ENCODE assay signal across 9 mouse cellular contexts in the genomic region with DNA sequence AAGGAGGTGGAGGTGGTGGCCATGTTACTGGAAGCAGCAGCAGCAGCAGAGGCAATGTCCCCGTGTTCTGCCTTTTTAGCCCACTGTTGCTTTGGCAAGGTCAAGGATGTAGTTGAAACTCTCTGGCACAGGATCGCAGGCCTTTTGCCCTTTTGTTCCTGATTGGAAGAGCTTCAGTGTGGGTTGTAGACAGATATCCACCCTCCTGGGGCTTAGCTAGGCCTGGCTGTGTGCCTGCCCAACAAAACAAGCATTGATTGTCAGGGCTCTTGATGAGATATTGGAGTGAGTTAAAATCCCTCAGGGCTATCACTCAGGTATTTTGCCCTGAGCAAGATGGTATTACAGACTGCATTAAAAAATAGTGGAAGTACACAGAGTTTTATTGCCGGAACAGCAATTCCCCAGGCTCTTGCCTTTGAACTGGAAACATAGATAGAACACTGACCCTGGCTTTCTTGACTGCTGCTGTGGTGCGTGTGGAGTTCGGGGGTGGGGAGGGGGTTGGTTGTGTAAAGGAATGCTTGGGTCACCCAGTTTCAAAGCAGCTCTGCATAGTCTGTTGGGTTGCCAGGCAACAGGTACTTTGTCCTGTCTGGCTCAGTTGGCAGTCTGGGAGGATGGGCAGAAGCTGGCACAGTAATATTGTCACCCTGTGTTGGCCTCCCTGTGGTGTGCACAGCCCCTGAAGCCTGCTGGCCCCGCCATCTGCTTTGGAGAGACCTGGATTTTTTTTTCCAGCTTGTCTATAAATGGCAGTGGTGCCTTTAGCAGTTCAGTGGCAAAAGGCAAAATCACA. TPM values are rescaled to one million over a fixed set of nuclear protein-coding genes. Genes with fewer than 3 reads are reported as not detected.
DNase-seq lines count a peak whose midpoint lies in the region; ATAC-seq and TF ChIP-seq lines count a peak whose summit lies in the region.
"Had no signal": no experiment of that assay in that cellular context is flagged by ENCODE, and none has a peak within 500 bp of the region (broad histone marks: within the 10 kb centered on the region; RNA-seq: fewer than 3 reads in every experiment).

No protein-coding gene starts in this region.

- ATAC-seq in liver, embryonic 11.5 days (replicated peaks; ENCODE audit: low FRiP score) = no peak
- ATAC-seq in heart, embryonic 12.5 days (ENCODE audit: insufficient number of reproducible peaks, low FRiP score) = peak; percentile 77
- peak; percentile 90 for ATAC-seq in midbrain, embryonic 14.5 days (ENCODE audit: low FRiP score, low TSS enrichment)
- no peak for ATAC-seq in megakaryocyte progenitor cell, adult 5-6 weeks (replicated peaks; ENCODE audit: poor library complexity)

- peak overlapping the region; percentile 20; the same call in 1 of the 2 replicates for H3K27ac ChIP-seq in liver, adult 2 months (replicated peaks; ENCODE audit: insufficient read depth, low read depth, low read length)
- H3K27ac ChIP-seq in liver, embryonic 11.5 days (ENCODE audit: low read depth, low read length) = no peak overlapping the region
- peak overlapping the region; percentile 71 for H3K27ac ChIP-seq in heart, embryonic 12.5 days (ENCODE audit: poor library complexity, severe bottlenecking)
- peak overlapping the region; percentile 58 for H3K27ac ChIP-seq in midbrain, embryonic 14.5 days (replicated peaks; ENCODE audit: low read depth, low read length)
- H3K27ac ChIP-seq: embryonic facial prominence, embryonic 13.5 days had no signal

- no peaks in the 10 kb centered on the region for H3K36me3 ChIP-seq in liver, adult 2 months (ENCODE audit: control insufficient read depth, insufficient read depth, low read length)
- no peaks in the 10 kb centered on the region for H3K36me3 ChIP-seq in liver, embryonic 11.5 days (ENCODE audit: control insufficient read depth, insufficient read depth, low read length)
- H3K36me3 ChIP-seq in heart, embryonic 12.5 days = no peaks in the 10 kb centered on the region
- no peaks in the 10 kb centered on the region for H3K36me3 ChIP-seq in midbrain, embryonic 14.5 days (ENCODE audit: control insufficient read depth, insufficient read depth, low read length)

- no peak overlapping the region for H3K4me3 ChIP-seq in liver, adult 2 months (ENCODE audit: insufficient read depth, low read depth, low read length)
- H3K4me3 ChIP-seq in liver, embryonic 11.5 days (ENCODE audit: low read depth, low read length) = no peak overlapping the region
- no peak overlapping the region for H3K4me3 ChIP-seq in heart, embryonic 12.5 days
- H3K4me3 ChIP-seq in midbrain, embryonic 14.5 days (replicated peaks; ENCODE audit: low read depth, low read length) = no peak overlapping the region
- H3K4me3 ChIP-seq: embryonic facial prominence, embryonic 13.5 days had no signal

- H3K9ac ChIP-seq in liver, adult 2 months (ENCODE audit: low read depth, low read length) = no peak overlapping the region
- H3K9ac ChIP-seq in liver, embryonic 11.5 days (ENCODE audit: low read depth, low read length) = no peak overlapping the region
- H3K9ac ChIP-seq in heart, embryonic 12.5 days = no peak overlapping the region
- H3K9ac ChIP-seq in midbrain, embryonic 14.5 days (replicated peaks; ENCODE audit: low read length) = no peak overlapping the region
- H3K9ac ChIP-seq: embryonic facial prominence, embryonic 13.5 days had no signal

- no peak for TF ChIP-seq POLR2A in liver, adult 2 months (IDR thresholded peaks at IDR 0.05; ENCODE audit: extremely low read depth, insufficient read depth, low read length)

- 0 out of 2 replicates have a peak, but pooled peaks have one; percentile 6 for TF ChIP-seq CTCF in liver, adult 2 months (IDR thresholded peaks at IDR 0.05; ENCODE audit: low read depth, low read length)

- peaks cover 9% of the 10 kb centered on the region for H3K4me1 ChIP-seq in liver, adult 2 months (ENCODE audit: control insufficient read depth, insufficient read depth, low read length)
- peaks cover 2% of the 10 kb centered on the region; the same call in 1 of the 2 replicates for H3K4me1 ChIP-seq in liver, embryonic 11.5 days (replicated peaks; ENCODE audit: control insufficient read depth, insufficient read depth, low read length)
- H3K4me1 ChIP-seq in heart, embryonic 12.5 days (replicated peaks) = peaks cover 33% of the 10 kb centered on the region
- H3K4me1 ChIP-seq in midbrain, embryonic 14.5 days (ENCODE audit: control insufficient read depth, insufficient read depth, low read length) = peaks cover 15% of the 10 kb centered on the region

- no peak overlapping the region for H3K4me2 ChIP-seq in liver, embryonic 11.5 days
- H3K4me2 ChIP-seq in heart, embryonic 12.5 days = no peak overlapping the region
- no peak overlapping the region for H3K4me2 ChIP-seq in midbrain, embryonic 14.5 days (ENCODE audit: low read length)
- H3K4me2 ChIP-seq: embryonic facial prominence, embryonic 13.5 days had no signal

- DNase-seq in liver, adult 2 months (ENCODE audit: extremely low read depth, low read depth, low spot score) = peak; percentile 93
- DNase-seq in liver, embryonic 11.5 days (ENCODE audit: low spot score) = no peak
- DNase-seq in embryo, embryonic 11 days = peak; percentile 71
- DNase-seq in kidney, postnatal 25 days = peak; percentile 31 to 69
- peak; percentile 79 for DNase-seq in midbrain, embryonic 14.5 days
- no peak for DNase-seq in urinary bladder, adult 2 months (ENCODE audit: low spot score)

- 12% methylated on average over 6 of the region's 6 CpGs for WGBS in liver, adult 2 months
- 60% methylated on average over 6 of the region's 6 CpGs for WGBS in liver, embryonic 11.5 days
- 25% methylated on average over 6 of the region's 6 CpGs for WGBS in heart, embryonic 12.5 days
- WGBS in midbrain, embryonic 14.5 days = 4% methylated on average over 6 of the region's 6 CpGs

- H3K9me3 ChIP-seq in liver, embryonic 11.5 days (ENCODE audit: control insufficient read depth, low read length) = no peaks in the 10 kb centered on the region
- H3K9me3 ChIP-seq in heart, embryonic 12.5 days (replicated peaks) = no peaks in the 10 kb centered on the region
- H3K9me3 ChIP-seq in midbrain, embryonic 14.5 days (ENCODE audit: control insufficient read depth, low read length) = no peaks in the 10 kb centered on the region
- H3K9me3 ChIP-seq: embryonic facial prominence, embryonic 13.5 days had no signal

- H3K79me2 ChIP-seq in liver, adult 2 months (ENCODE audit: control insufficient read depth, insufficient read depth, low read length) = no peaks in the 10 kb centered on the region

- H3K27me3 ChIP-seq in liver, adult 2 months (ENCODE audit: control insufficient read depth, insufficient read depth, low read length) = no peaks in the 10 kb centered on the region
- no peaks in the 10 kb centered on the region for H3K27me3 ChIP-seq in liver, embryonic 11.5 days (replicated peaks; ENCODE audit: control insufficient read depth, insufficient read depth, low read length)
- H3K27me3 ChIP-seq in heart, embryonic 12.5 days (replicated peaks) = no peaks in the 10 kb centered on the region
- no peaks in the 10 kb centered on the region for H3K27me3 ChIP-seq in midbrain, embryonic 14.5 days (ENCODE audit: control insufficient read depth, insufficient read depth, low read length)
- H3K27me3 ChIP-seq: embryonic facial prominence, embryonic 13.5 days had no signal

RNA-seq across cellular contexts. Expression of a gene that starts 32.5 kb away (rescaled TPM):
- 0.92 and 1.3 TPM in 2 replicates for total RNA-seq in liver, adult 2 months (2014; rRNA removed)
- polyA plus RNA-seq in liver, adult 2 months (2012; rRNA removed) = 0.81 and 0.91 TPM in 2 replicates
- 4.8 and 5.5 TPM in 2 replicates for polyA plus RNA-seq in liver, embryonic 11.5 days (2014; fragmentation: Nextera tagmentation; extraction: Ambion mirVana)
- polyA plus RNA-seq in heart, embryonic 12.5 days (2016; fragmentation: Nextera tagmentation; extraction: Ambion mirVana) = 14.7 and 15.1 TPM in 2 replicates
- polyA plus RNA-seq in midbrain, embryonic 14.5 days (2014; fragmentation: Nextera tagmentation; extraction: Ambion mirVana) = 2.2 and 7.7 TPM in 2 replicates
- total RNA-seq in megakaryocyte progenitor cell, adult 5-6 weeks (2015) = not detected in 2 replicates
- 0.03 TPM in 1 of 2 replicates, not detected in the other for total RNA-seq in megakaryocyte progenitor cell, adult 5-6 weeks (2017)
- polyA plus RNA-seq in urinary bladder, adult 2 months (2012; rRNA removed) = 17.0 and 19.0 TPM in 2 replicates

RNA-seq across cellular contexts. Expression of a gene that starts 55.3 kb away (rescaled TPM):
- 0.09 and 0.13 TPM in 2 replicates for total RNA-seq in liver, adult 2 months (2014; rRNA removed)
- 0.05 TPM in 1 of 2 replicates, not detected in the other for polyA plus RNA-seq in liver, adult 2 months (2012; rRNA removed)
- not detected in 2 replicates for polyA plus RNA-seq in liver, embryonic 11.5 days (2014; fragmentation: Nextera tagmentation; extraction: Ambion mirVana)
- polyA plus RNA-seq in heart, embryonic 12.5 days (2016; fragmentation: Nextera tagmentation; extraction: Ambion mirVana) = 0.09 and 0.17 TPM in 2 replicates
- not detected in 2 replicates for polyA plus RNA-seq in midbrain, embryonic 14.5 days (2014; fragmentation: Nextera tagmentation; extraction: Ambion mirVana)
- total RNA-seq in megakaryocyte progenitor cell, adult 5-6 weeks (2015) = not detected in 2 replicates
- total RNA-seq in megakaryocyte progenitor cell, adult 5-6 weeks (2017) = not detected in 2 replicates
- polyA plus RNA-seq in urinary bladder, adult 2 months (2012; rRNA removed) = not detected in 2 replicates
- polyA plus RNA-seq: embryonic facial prominence, embryonic 13.5 days had no signal

Comparison
In these comparisons a context has a peak if more than half of its experiments do, and no peak if none do; other contexts are left out.
1. DNase-seq: peak in liver, adult 2 months (single experiment), embryo, embryonic 11 days (single experiment), kidney, postnatal 25 days (2 of 2) and midbrain, embryonic 14.5 days (single experiment); none in liver, embryonic 11.5 days (single experiment) and urinary bladder, adult 2 months (single experiment).
2. ATAC-seq: peak in heart, embryonic 12.5 days (single experiment) and midbrain, embryonic 14.5 days (single experiment); none in liver, embryonic 11.5 days (single experiment) and megakaryocyte progenitor cell, adult 5-6 weeks (single experiment).